Mouse (Mus musculus) brown adipose tissue, adult 24 weeks (tissue): ENCODE measurements around the gene Porcn. TPM values are rescaled to one million over a fixed set of nuclear protein-coding genes. Genes with fewer than 3 reads are reported as not detected.

ENCODE experiments used
- H3K27ac ChIP-seq: fragments of 200-500 bp; replicated peaks from 2 replicates; pipeline ENCODE4 v1.5.1; 2012; ENCODE audit warnings: low read depth, mild to moderate bottlenecking, low read length
- H3K4me1 ChIP-seq: fragments of 200-500 bp; 2 replicates; pipeline ENCODE4 v1.6.1; 2012; ENCODE audit warnings: low read length, mixed read lengths; ENCODE audit not compliant: control insufficient read depth, insufficient read depth, insufficient read length
- H3K4me3 ChIP-seq: fragments of 200-500 bp; 2 replicates; pipeline ENCODE4 v1.5.1; 2012; ENCODE audit warnings: low read depth, mild to moderate bottlenecking, low read length, moderate library complexity; ENCODE audit not compliant: insufficient read depth
- polyA plus RNA-seq: library from polyadenylated mRNA; stranded (reverse); fragments of >200 nt; gene quantifications from 2 replicates; pipeline ENCODE4 v1.2.4, GENCODE M21; 2012; ENCODE audit not compliant: missing spikeins, insufficient read depth, insufficient read length

The Porcn gene
- polyA plus RNA-seq: 6.0 and 7.3 TPM in 2 replicates

DNA sequence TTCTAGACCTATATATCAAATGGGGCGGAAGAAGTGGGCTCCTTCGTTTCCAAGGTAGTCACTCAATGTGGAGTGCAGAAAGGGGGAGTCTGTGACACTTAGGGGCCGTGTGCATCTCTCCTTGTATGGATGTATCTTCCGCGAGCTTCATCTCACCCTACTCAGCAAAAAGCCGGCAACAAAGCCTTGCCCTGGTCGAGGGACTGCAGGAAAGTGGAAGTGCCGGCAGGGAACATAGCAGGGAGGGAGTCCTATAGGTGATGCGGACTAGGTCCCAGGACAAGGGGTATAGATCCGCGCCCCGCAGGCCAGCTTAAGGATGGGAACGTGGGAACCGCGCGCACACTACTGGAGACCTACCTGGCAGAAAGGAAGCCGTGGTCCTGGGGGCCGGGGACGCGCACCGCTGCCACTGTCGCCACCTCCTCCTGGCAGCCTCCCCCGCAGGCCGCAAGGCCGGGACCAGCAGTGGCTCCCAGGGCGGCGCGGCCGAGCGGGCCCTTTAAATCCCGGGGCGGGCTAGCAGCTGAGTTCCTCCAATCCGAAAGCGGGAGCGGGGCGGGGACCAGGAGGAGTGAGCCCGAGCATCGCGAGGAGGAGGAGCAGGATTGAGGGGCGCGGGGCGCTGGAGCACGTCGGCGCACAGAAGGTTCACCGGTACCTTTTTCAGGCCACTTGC is at the start of gene Porcn:
Porcn (minus strand) TSS at position 511 of the 679 bp plus-strand sequence.
- H3K4me3 ChIP-seq: peak within 1 kb of the TSS; percentile 95
- H3K27ac ChIP-seq: no peak within 1 kb of the TSS
- H3K4me1 ChIP-seq: 0 out of 2 replicates have a peak, but pooled peaks cover 2% of the 10 kb centered on the region

DNA sequence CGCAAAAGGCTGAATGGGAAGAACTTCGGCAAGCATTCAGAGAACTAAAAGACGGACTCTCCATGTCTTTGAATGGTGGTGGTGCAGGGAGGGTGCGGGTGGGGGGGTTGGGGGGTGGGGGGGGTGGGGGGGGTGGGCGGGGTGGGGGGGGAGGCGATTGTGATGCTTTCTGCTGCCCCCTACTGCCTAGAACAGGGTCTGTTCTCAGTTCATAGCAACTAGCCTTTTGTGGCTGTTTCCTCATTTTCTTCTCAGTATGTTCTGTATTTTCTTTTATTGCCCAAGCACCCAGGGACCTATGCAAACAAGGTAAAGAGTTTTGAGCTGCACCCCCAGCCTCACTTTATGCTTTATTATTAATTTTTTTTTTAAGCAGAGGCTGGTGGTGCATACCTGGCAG is 49.5 kb upstream of the Porcn start:
- no peak overlapping the region for H3K4me3 ChIP-seq
- no peaks in the 10 kb centered on the region for H3K4me1 ChIP-seq
- no peak overlapping the region for H3K27ac ChIP-seq

DNA sequence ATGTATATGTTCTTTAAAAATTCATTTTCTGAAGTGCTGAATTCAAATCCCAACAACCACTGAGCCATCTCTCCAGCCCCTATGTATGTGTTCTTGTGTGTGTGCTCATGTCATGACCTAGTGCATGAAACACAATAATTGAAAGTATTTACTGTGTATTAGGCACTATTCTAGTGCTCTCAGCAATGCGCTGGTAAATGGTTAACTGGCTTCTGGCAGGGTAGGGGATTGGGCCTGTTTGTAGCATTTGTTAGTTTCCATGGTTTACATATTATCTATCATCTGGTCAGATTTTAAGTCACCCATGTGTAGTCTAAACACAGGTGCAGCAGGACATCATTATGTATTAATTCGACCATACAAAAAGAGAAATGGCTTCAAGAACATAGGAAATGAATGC is 47.4 kb upstream of the Porcn start:
- Histone ChIP-seq H3K4me3 (no peak overlapping the region), H3K27ac (no peak overlapping the region)

DNA sequence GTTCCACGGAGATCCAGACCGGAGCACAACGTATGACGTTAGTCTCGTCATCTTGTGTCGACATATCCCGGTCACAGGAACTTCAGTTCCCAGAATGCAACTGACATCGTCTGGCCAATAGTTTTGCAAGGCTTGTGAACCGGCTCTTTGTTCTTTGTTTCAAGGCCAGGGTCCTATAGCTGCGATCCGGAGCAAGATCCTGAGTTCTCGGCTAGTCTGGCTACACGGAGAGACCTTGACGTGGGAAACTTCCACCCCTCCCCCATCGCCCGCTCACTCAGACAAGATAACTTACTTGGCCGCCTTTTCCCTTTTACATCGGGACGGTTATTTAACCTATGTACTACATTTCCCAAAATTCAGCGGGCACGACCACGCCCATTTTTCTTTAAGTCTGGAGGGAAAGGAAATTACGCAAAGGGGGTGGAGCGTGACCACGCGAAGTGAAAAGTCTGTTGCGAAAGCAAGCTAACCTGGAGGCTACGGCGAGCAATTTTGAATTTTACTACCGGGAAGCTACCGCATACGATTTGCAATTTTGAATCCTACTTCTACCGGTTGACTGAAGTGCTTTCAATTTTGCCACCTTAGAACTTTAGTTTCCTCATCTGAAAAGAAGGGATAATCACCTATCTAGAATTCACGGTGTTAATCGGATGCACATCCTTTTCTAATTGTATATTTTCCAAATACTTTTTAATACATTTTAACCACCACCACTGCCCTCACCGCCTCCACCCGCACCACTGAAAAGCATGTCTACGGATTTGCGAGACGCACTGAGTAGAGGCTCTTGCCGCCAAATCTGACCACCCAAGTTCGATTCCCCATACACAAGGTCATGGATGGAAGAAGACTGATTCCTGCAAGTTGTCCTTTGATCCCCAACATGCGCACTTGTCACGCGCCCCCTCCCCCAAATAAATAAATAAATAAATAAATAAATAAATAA is 46.3 kb upstream of the Porcn start, which contains the start of gene Ftsj1:
Ftsj1 (minus strand) TSS at position 73 of the 952 bp plus-strand sequence.
- Histone ChIP-seq H3K4me1 (no peaks in the 10 kb centered on the region), H3K27ac (peak within 1 kb of the TSS; percentile 97), H3K4me3 (peak within 1 kb of the TSS; percentile 97)

More for the DNA sequence above, 47.4 kb upstream of the Porcn start:
- H3K4me1 ChIP-seq: no peaks in the 10 kb centered on the region

DNA sequence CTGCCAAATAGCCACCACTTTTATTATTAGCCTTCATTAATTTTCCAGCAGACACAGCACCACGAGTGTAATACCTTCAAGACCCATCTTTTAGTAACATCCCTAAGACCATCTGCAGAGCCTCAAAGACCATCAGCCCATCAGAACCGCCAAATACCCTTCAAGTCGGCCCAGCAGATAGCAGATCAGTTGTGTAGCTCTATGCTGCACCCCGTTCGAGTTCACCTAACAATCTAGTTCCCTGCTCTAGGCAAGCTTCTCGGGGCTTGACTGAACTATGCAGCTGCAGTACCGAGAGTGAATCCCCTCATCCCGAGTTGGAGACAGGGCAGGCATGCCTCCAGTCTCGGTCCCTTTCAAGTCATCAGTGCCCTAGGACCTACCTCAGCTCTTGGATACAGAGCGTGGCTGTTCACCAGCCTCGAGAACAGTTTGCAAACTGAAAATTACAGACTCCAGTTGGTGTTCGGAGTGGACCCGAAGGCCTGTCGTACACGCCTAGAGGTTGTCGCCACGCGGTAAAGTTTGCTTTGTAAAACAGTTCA is 45.5 kb upstream of the Porcn start:
- H3K4me1 ChIP-seq: no peaks in the 10 kb centered on the region
- peak overlapping the region; percentile 71; the same call in 1 of the 2 replicates for H3K27ac ChIP-seq
- peak overlapping the region; percentile 97 for H3K4me3 ChIP-seq

DNA sequence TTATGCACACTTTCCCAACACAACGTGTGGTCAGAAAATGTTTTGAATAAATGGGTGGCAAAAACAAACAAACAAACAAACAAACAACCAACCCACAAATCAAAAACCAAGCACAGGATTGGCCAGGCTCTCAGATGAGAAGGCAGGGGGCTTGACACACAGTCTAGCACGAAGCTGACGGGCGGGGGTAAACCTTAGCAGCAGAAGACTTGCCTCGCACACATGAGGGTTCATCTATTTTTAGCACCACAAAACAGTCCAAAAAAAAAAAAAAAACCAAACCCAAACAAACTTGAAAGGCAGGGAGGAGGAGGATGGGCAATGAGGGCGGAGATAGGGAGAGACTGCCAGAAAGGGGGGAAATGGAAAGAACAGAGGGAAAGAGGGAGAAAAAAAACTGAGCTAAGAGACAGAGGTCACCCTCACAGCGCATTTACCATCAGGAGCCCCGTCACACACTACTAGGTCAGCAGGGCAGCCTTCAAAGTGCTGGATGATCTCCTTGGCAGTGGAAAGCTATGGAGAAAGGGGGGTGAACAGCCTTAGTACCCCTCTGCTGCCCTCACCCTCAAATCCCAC is 42.3 kb upstream of the Porcn start:
- no peak overlapping the region for H3K4me3 ChIP-seq
- H3K4me1 ChIP-seq: no peaks in the 10 kb centered on the region
- H3K27ac ChIP-seq: no peak overlapping the region

DNA sequence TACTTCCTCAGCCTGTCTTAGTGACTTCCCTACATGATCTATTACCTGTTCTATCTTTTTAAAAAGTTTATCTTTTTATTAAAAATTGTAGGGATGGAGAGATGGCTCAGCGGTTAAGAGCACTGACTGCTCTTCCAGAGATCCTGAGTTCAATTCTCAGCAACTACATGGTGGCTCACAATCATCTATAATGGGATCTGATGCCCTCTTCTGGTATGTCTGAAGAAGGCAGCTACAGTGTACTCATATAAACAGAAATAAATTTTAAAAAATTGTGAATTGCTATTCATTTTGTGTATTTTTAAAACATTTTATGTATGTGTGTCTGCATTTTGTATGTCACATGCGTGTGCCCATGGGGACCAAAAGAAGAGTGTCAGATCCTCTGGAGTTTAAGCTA is 41.4 kb upstream of the Porcn start:
- H3K4me3 ChIP-seq: no peak overlapping the region
- no peak overlapping the region for H3K27ac ChIP-seq
- H3K4me1 ChIP-seq: no peaks in the 10 kb centered on the region

DNA sequence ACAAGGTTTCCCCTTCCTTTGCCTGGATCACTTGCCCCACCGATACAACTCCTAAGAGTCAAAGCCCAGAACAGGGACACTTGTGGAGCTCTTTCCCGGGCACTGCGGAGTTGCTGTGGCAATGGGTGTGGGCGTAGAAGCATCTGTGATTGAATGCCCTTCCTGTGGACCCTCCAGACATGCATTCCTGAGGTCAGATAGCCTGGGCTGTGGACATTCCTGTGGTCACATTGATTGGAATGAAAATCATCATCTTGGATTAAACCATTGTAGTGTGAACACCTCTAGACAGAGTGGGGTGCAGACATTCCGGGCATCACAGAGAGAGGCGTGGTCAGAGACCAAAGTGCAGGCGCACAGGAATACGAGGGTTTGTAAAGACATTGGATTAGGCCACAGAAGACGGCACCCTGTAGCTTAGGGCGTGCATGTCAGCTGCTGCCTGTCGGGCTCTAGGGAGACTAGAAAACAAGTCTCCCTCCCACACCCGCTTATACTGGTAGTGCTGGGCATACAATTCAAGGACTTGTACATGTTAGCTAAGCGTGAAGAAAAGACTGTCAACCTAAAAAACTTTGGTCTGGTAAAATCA is 32.6 kb upstream of the Porcn start:
- H3K4me1 ChIP-seq: no peaks in the 10 kb centered on the region
- H3K4me3 ChIP-seq: no peak overlapping the region
- H3K27ac ChIP-seq: no peak overlapping the region

DNA sequence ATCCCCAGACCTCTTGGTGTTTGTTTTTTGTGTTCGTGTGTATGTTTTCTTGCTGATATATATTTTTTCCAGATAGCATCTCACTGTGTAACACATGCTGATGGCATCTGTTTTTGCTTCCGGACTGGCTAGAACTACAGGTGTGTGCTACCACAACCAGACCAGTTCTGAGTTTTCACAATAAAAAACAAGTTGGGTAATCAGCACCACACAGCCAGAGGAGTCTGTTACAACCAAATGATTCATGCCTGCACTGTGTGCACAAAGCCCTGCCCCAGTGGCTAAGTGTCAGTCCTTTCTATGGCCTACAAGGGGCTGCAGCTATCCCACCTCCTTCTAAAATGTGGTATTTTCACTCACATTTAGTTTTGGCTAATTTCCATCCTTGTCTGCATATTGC is 30.4 kb upstream of the Porcn start:
- Histone ChIP-seq H3K4me3 (no peak overlapping the region), H3K27ac (no peak overlapping the region), H3K4me1 (no peaks in the 10 kb centered on the region)

DNA sequence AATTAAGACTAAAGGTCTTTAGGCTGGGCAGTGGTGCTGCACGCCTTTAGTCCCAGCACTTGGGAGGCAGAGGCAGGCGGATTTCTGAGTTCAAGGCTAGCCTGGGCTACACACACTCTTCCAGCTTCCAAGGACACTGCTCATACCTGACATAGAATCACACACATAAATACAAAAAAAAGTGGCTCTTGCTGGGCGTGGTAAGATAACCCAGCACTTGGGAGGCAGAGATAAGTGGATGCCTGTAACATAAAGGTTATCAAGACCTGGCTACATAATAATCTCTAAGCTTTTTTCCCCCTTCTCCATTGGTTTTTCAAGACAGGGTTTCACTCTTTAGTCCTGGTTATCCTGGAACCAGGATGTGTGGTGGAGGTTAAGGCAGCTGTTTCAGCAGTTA is 27.3 kb upstream of the Porcn start:
- Histone ChIP-seq H3K4me1 (no peaks in the 10 kb centered on the region), H3K4me3 (no peak overlapping the region)

DNA sequence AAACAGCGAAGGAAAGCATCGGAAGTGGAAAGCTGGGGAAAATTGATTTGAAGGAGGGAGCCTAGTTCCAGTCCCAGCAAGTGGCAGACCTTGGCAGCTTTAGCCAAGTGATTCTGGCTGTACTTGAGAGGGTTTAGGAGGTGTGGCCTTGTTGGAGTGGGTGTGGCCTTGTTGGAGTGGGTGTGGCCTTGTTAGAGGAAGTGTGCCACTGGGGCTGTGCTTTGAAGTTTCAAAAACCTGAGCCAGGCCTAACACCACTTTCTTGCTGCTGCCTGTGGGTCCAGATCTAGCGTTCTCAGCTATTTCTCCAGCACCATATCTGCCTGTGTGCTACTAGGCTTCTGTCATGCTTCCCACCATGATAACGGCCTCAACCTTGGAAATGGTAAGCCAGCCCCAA is 23.9 kb upstream of the Porcn start:
- no peak overlapping the region for H3K27ac ChIP-seq
- H3K4me1 ChIP-seq: no peaks in the 10 kb centered on the region
- H3K4me3 ChIP-seq: no peak overlapping the region

More for the DNA sequence above, 27.3 kb upstream of the Porcn start:
- no peak overlapping the region for H3K27ac ChIP-seq

DNA sequence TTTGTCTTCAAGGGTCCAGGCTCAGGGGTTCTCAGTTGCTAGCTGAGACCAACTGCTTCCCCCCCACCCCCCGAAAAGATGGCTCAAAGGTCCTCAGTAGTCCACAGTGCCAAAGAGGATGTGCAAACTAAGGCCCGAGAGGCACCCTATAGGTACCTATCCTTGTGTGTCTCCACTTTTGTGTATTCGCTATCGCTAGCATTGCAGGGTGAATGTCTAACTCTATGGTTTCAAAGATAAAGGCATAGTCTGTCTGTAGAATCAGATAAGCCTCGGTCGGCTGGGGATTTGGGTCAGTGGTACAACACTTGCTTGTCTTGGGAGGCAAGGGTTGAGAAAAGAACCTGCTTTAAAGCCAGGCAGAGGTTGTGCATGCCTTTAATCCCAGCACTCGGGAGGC is 17.1 kb upstream of the Porcn start:
- H3K27ac ChIP-seq: no peak overlapping the region
- no peaks in the 10 kb centered on the region for H3K4me1 ChIP-seq
- H3K4me3 ChIP-seq: no peak overlapping the region

DNA sequence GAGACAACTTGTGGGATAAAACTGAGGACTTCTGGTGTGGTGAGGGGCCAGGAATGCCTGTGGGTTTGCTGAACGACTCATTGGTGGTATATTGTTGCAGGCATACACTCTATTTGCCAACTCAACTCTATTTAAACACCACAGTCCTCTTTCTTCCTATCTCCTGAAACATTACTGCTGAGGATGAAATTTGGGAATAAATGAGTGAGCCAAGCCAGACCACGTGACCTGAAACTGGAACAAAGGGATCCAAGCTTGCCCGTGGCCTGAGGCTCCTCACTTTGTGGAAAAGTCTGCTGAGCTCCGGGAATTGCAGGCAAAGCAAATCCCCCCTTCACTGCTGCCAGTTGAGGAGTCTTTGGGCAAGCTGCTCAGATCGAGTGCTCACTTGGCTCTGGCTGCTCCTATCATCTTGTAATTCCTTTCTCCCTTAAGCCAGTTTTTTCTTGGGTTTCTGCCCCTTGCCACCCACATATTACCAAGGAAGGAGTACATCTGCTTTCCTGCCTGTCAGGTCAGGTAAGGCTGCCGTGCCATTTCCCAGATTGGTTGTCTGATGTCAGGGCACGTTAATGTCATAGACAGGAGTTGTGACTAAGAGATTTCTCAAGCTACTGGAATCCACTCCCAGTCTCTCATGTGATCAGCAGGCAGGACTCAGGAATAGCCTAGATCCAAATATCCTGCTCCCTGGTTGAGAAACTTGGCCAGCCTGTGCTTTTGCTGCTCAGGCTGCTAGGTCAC is 16.5 kb upstream of the Porcn start:
- no peaks in the 10 kb centered on the region for H3K4me1 ChIP-seq
- H3K4me3 ChIP-seq: peak overlapping the region; percentile 34

DNA sequence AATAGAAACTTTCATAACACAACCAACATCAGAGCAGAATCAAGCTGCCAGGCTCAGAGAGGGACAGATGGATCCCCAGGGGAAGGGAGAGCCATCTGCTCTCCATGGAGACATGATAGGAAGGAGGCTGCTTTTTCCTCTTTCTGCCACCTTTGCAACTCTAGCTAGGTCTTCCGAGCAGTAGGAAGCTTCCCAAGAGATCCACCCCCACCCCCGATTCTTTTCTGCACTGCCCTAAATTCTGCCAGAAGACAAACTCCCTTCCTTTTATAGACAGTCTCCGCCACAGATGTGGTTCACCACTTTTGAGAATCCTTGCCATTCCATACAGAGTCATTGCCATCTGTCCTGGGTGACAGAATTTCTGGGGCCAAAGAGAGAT is 16.0 kb upstream of the Porcn start:
- Histone ChIP-seq H3K27ac (0 out of 2 replicates have a peak overlapping the region, but pooled peaks have one; percentile 24), H3K4me3 (no peak overlapping the region), H3K4me1 (no peaks in the 10 kb centered on the region)

More for the DNA sequence above, 16.5 kb upstream of the Porcn start:
- peak overlapping the region; percentile 97 for H3K27ac ChIP-seq
